Mouse (Mus musculus): Measurements from ENCODE around the gene Foxo4. TPM values are rescaled to one million over a fixed set of nuclear protein-coding genes. Genes with fewer than 3 reads are reported as not detected.
A peak's percentile ranks its signal among the peaks of the same experiment; 100 is the strongest.

Foxo4 gene
- polyA plus RNA-seq (2015; fragmentation: Nextera tagmentation; extraction: Ambion mirVana) = 2.9 and 3.4 TPM in 2 replicates

GRCm38 (mm10) chrX:101253952-101254729 lies at the start of gene Foxo4:
Gene Foxo4 (plus strand): TSS chrX:101254528.
- H3K27me3 ChIP-seq = peaks cover 4% of the 10 kb centered on the region; the same call in 1 of the 2 replicates
- peaks cover 6% of the 10 kb centered on the region for H3K4me1 ChIP-seq
- peak; percentile 82 for ATAC-seq (ENCODE audit: insufficient number of reproducible peaks, insufficient read depth, low FRiP score, low TSS enrichment, low read depth)
- peak within 1 kb of the TSS; percentile 58 for H3K4me3 ChIP-seq
- H3K9me3 ChIP-seq = no peaks in the 10 kb centered on the region
- peak within 1 kb of the TSS; percentile 76 for H3K9ac ChIP-seq
- peak within 1 kb of the TSS; percentile 72 for H3K27ac ChIP-seq
- peak within 1 kb of the TSS; percentile 65 for H3K4me2 ChIP-seq
- 0 out of 2 replicates have a peak, but pooled peaks cover 7% of the 10 kb centered on the region for H3K36me3 ChIP-seq
- WGBS = 22% methylated on average over 47 of the region's 47 CpGs

GRCm38 (mm10) chrX:101221834-101222795 lies 32.2 kb upstream of the Foxo4 start, which contains the start of gene Snx12:
Gene Snx12 (minus strand): TSS chrX:101222563.
- ATAC-seq (ENCODE audit: insufficient number of reproducible peaks, insufficient read depth, low FRiP score, low TSS enrichment, low read depth) = peak; percentile 97
- Histone ChIP-seq H3K4me2 (peak within 1 kb of the TSS; percentile 59), H3K9ac (peak within 1 kb of the TSS; percentile 72), H3K27me3 (peaks cover 19% of the 10 kb centered on the region), H3K4me3 (peak within 1 kb of the TSS; percentile 57), H3K27ac (peak within 1 kb of the TSS; percentile 68), H3K36me3 (no peaks in the 10 kb centered on the region), H3K9me3 (no peaks in the 10 kb centered on the region), H3K4me1 (no peaks in the 10 kb centered on the region)
- WGBS = 18% methylated on average over 55 of the region's 55 CpGs

GRCm38 (mm10) chrX:101222796-101223162 lies 31.5 kb upstream of the Foxo4 start:
- H3K27me3 ChIP-seq = peaks cover 21% of the 10 kb centered on the region
- H3K27ac ChIP-seq = peak overlapping the region; percentile 68
- no peaks in the 10 kb centered on the region for H3K4me1 ChIP-seq
- H3K4me2 ChIP-seq = peak overlapping the region; percentile 49
- H3K9ac ChIP-seq = no peak overlapping the region
- ATAC-seq (ENCODE audit: insufficient number of reproducible peaks, insufficient read depth, low FRiP score, low TSS enrichment, low read depth) = peak; percentile 9; the same call in 1 of the 2 replicates
- H3K4me3 ChIP-seq = peak overlapping the region; percentile 57
- no peaks in the 10 kb centered on the region for H3K9me3 ChIP-seq
- H3K36me3 ChIP-seq = no peaks in the 10 kb centered on the region
- WGBS = 30% methylated on average over 7 of the region's 7 CpGs

- 40% methylated on average over 1 of the region's 1 CpGs for WGBS
- no peak for ATAC-seq (ENCODE audit: insufficient number of reproducible peaks, insufficient read depth, low FRiP score, low TSS enrichment, low read depth)
- H3K4me3 ChIP-seq = no peak overlapping the region
Observed at GRCm38 (mm10) chrX:101245011-101245410, 9.3 kb upstream of the Foxo4 start.

DNA sequence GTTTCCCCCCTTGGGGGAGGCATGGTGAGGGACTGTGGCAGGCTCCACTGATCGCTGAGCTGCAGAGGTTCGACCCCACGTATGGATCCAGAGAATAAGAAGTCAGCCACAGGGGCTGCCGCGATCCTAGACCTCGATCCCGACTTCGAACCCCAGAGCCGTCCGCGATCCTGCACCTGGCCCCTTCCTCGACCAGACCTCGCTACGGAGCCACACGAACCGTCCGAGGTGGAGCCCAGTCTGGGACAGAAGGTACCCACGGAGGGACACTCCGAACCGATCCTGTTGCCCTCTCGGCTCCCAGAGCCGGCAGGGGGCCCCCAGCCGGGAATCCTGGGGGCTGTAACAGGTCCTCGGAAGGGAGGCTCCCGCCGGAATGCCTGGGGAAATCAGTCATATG lies 412 bp downstream of the Foxo4 start:
- 20% methylated on average over 26 of the region's 26 CpGs for WGBS

More at GRCm38 (mm10) chrX:101245011-101245410, 9.3 kb upstream of the Foxo4 start:
- Histone ChIP-seq H3K4me1 (no peaks in the 10 kb centered on the region), H3K9me3 (no peaks in the 10 kb centered on the region), H3K27me3 (peaks cover 9% of the 10 kb centered on the region), H3K9ac (no peak overlapping the region), H3K4me2 (no peak overlapping the region), H3K27ac (no peak overlapping the region), H3K36me3 (no peaks in the 10 kb centered on the region)

GRCm38 (mm10) chrX:101256603-101257002 lies 2.3 kb downstream of the Foxo4 start:
- Histone ChIP-seq H3K4me2 (peak overlapping the region; percentile 65), H3K36me3 (0 out of 2 replicates have a peak, but pooled peaks cover 7% of the 10 kb centered on the region), H3K4me1 (peaks cover 15% of the 10 kb centered on the region), H3K27me3 (peaks cover 4% of the 10 kb centered on the region; the same call in 1 of the 2 replicates), H3K9me3 (no peaks in the 10 kb centered on the region), H3K4me3 (peak overlapping the region; percentile 58), H3K27ac (no peak overlapping the region), H3K9ac (no peak overlapping the region)
- no peak for ATAC-seq (ENCODE audit: insufficient number of reproducible peaks, insufficient read depth, low FRiP score, low TSS enrichment, low read depth)
- WGBS = 82% methylated on average over 13 of the region's 13 CpGs

More for the DNA sequence above, 412 bp downstream of the Foxo4 start:
- H3K4me1 ChIP-seq = peaks cover 6% of the 10 kb centered on the region
- peak overlapping the region; percentile 76 for H3K9ac ChIP-seq
- peak overlapping the region; percentile 72 for H3K27ac ChIP-seq
- H3K36me3 ChIP-seq = 0 out of 2 replicates have a peak, but pooled peaks cover 7% of the 10 kb centered on the region
- peak; percentile 28; the same call in 1 of the 2 replicates for ATAC-seq (ENCODE audit: insufficient number of reproducible peaks, insufficient read depth, low FRiP score, low TSS enrichment, low read depth)
- peak overlapping the region; percentile 58 for H3K4me3 ChIP-seq
- peak overlapping the region; percentile 65 for H3K4me2 ChIP-seq
- H3K9me3 ChIP-seq = no peaks in the 10 kb centered on the region
- peaks cover 4% of the 10 kb centered on the region; the same call in 1 of the 2 replicates for H3K27me3 ChIP-seq

GRCm38 (mm10) chrX:101260441-101261325 lies 6.4 kb downstream of the Foxo4 start:
- peak; percentile 67 for ATAC-seq (ENCODE audit: insufficient number of reproducible peaks, insufficient read depth, low FRiP score, low TSS enrichment, low read depth)
- Histone ChIP-seq H3K4me3 (no peak overlapping the region), H3K4me2 (peak overlapping the region; percentile 18), H3K27ac (peak overlapping the region; percentile 75), H3K9ac (no peak overlapping the region), H3K27me3 (peaks cover 2% of the 10 kb centered on the region; the same call in 1 of the 2 replicates), H3K4me1 (peaks cover 20% of the 10 kb centered on the region), H3K9me3 (no peaks in the 10 kb centered on the region), H3K36me3 (0 out of 2 replicates have a peak, but pooled peaks cover 7% of the 10 kb centered on the region)
- WGBS = 17% methylated on average over 13 of the region's 13 CpGs

- Histone ChIP-seq H3K36me3 (0 out of 2 replicates have a peak, but pooled peaks cover 2% of the 10 kb centered on the region), H3K27ac (no peak within 1 kb of the TSS), H3K4me2 (no peak within 1 kb of the TSS), H3K9ac (no peak within 1 kb of the TSS), H3K4me1 (peaks cover 14% of the 10 kb centered on the region), H3K4me3 (no peak within 1 kb of the TSS), H3K9me3 (no peaks in the 10 kb centered on the region), H3K27me3 (peaks cover 9% of the 10 kb centered on the region; the same call in 1 of the 2 replicates)
- WGBS = 68% methylated on average over 1 of the region's 1 CpGs
- ATAC-seq (ENCODE audit: insufficient number of reproducible peaks, insufficient read depth, low FRiP score, low TSS enrichment, low read depth) = no peak
Observed at GRCm38 (mm10) chrX:101263892-101264291, 9.6 kb downstream of the Foxo4 start, which contains the start of gene Gm614. Gene Gm614 (minus strand): TSS chrX:101263992.

GRCm38 (mm10) chrX:101266631-101267030 lies 12.3 kb downstream of the Foxo4 start:
- H3K4me2 ChIP-seq = no peak overlapping the region
- no peaks in the 10 kb centered on the region for H3K36me3 ChIP-seq
- H3K27ac ChIP-seq = no peak overlapping the region
- 92% methylated on average over 6 of the region's 6 CpGs for WGBS
- H3K4me3 ChIP-seq = no peak overlapping the region
- ATAC-seq (ENCODE audit: insufficient number of reproducible peaks, insufficient read depth, low FRiP score, low TSS enrichment, low read depth) = no peak
- H3K27me3 ChIP-seq = peaks cover 14% of the 10 kb centered on the region; the same call in 1 of the 2 replicates
- no peaks in the 10 kb centered on the region for H3K9me3 ChIP-seq
- H3K9ac ChIP-seq = no peak overlapping the region
- 0 out of 2 replicates have a peak, but pooled peaks cover 5% of the 10 kb centered on the region for H3K4me1 ChIP-seq

- no peaks in the 10 kb centered on the region for H3K9me3 ChIP-seq
- 0 out of 2 replicates have a peak, but pooled peaks cover 5% of the 10 kb centered on the region for H3K4me1 ChIP-seq
- WGBS = 67% methylated on average over 5 of the region's 5 CpGs
- no peak for ATAC-seq (ENCODE audit: insufficient number of reproducible peaks, insufficient read depth, low FRiP score, low TSS enrichment, low read depth)
- H3K27ac ChIP-seq = no peak within 1 kb of the TSS
- H3K27me3 ChIP-seq = peaks cover 14% of the 10 kb centered on the region; the same call in 1 of the 2 replicates
- H3K4me2 ChIP-seq = no peak within 1 kb of the TSS
- H3K4me3 ChIP-seq = no peak within 1 kb of the TSS
- H3K36me3 ChIP-seq = no peaks in the 10 kb centered on the region
- H3K9ac ChIP-seq = no peak within 1 kb of the TSS
Observed at GRCm38 (mm10) chrX:101268025-101268754, 13.9 kb downstream of the Foxo4 start, which contains the start of gene Il2rg. Gene Il2rg (minus strand): TSS chrX:101268255.

All from embryonic facial prominence, embryonic 13.5 days (tissue).